Mouse (Mus musculus) MEL (cell line): ENCODE measurements around the gene Armcx1. TPM values are rescaled to one million over a fixed set of nuclear protein-coding genes. Genes with fewer than 3 reads are reported as not detected.

Experiments used
- DNase-seq: peaks from one replicate; pipeline ENCODE4 v3.0.0; 2011; ENCODE audit warnings: low read depth, low spot score
- H3K27ac ChIP-seq: 2 replicates; pipeline ENCODE4 v1.5.1; 2012; ENCODE audit warnings: low read depth, mild to moderate bottlenecking, control low read depth, low read length, moderate library complexity; ENCODE audit not compliant: control insufficient read depth
- H3K27me3 ChIP-seq, 2 experiments: fragments of 150-350 bp in 1 of 2; sonication (generic) in 1 of 2; 2 replicates each; pipeline ENCODE4 v1.6.1; 2012; ENCODE audit warnings: low read length in 2 of 2, mild to moderate bottlenecking in 2 of 2, improper control_type of control experiment in 1 of 2, moderate library complexity in 1 of 2; ENCODE audit not compliant: insufficient read depth in 2 of 2, control insufficient read depth in 1 of 2
- H3K36me3 ChIP-seq, 2 experiments: 2 replicates each; pipeline ENCODE4 v1.6.1; 2012 to 2014; ENCODE audit warnings: low read length in 2 of 2, improper control_type of control experiment in 1 of 2, inconsistent platforms in 1 of 2, mild to moderate bottlenecking in 1 of 2; ENCODE audit not compliant: insufficient read depth in 2 of 2, control insufficient read depth in 1 of 2
- H3K4me1 ChIP-seq, 2 experiments: fragments of 150-350 bp in 1 of 2; sonication (generic) in 1 of 2; 2 replicates each; pipeline ENCODE4 v1.6.1; 2012; ENCODE audit warnings: low read length in 2 of 2, improper control_type of control experiment in 1 of 2, mild to moderate bottlenecking in 1 of 2; ENCODE audit not compliant: insufficient read depth in 2 of 2, control insufficient read depth in 1 of 2
- H3K4me3 ChIP-seq, 2 experiments: fragments of 150-350 bp in 1 of 2; sonication (generic) in 1 of 2; 2 replicates each; pipeline ENCODE4 v1.5.1; 2012; ENCODE audit warnings: low read depth in 2 of 2, low read length in 2 of 2, mild to moderate bottlenecking in 2 of 2, moderate library complexity in 2 of 2, control low read depth in 1 of 2, improper control_type of control experiment in 1 of 2; ENCODE audit not compliant: control insufficient read depth in 1 of 2, insufficient read depth in 1 of 2
- H3K79me2 ChIP-seq: 2 replicates; pipeline ENCODE4 v1.6.1; 2012; ENCODE audit warnings: mild to moderate bottlenecking, low read length, moderate library complexity; ENCODE audit not compliant: control insufficient read depth, poor library complexity, insufficient read depth
- H3K9ac ChIP-seq: 2 replicates; pipeline ENCODE4 v1.6.1; 2012; ENCODE audit warnings: low read depth, mild to moderate bottlenecking, control low read depth, low read length, moderate library complexity; ENCODE audit not compliant: control insufficient read depth, poor library complexity, severe bottlenecking
- H3K9me3 ChIP-seq: fragments of 150-350 bp; sonication (generic); replicated peaks from 2 replicates; pipeline ENCODE4 v1.6.1; 2012; ENCODE audit warnings: mild to moderate bottlenecking, low read length, improper control_type of control experiment, moderate library complexity; ENCODE audit not compliant: insufficient read depth
- BHLHE40 ChIP-seq: IDR thresholded peaks from 2 replicates; pipeline ENCODE4 v1.6.1; 2012; ENCODE audit warnings: low read depth, mild to moderate bottlenecking, inconsistent platforms, low read length, improper control_type of control experiment, borderline replicate concordance
- CHD1 ChIP-seq: IDR thresholded peaks from 2 replicates; pipeline ENCODE4 v1.6.1; 2012; ENCODE audit warnings: low read depth, mild to moderate bottlenecking, inconsistent platforms, low read length, improper control_type of control experiment
- EP300 ChIP-seq, 2 experiments: IDR thresholded peaks; 2 replicates each; pipeline ENCODE4 v1.6.1; 2011; ENCODE audit warnings: improper control_type of control experiment in 2 of 2, low read length in 2 of 2, low read depth in 1 of 2, mild to moderate bottlenecking in 1 of 2
- GABPA ChIP-seq: IDR thresholded peaks from 2 replicates; pipeline ENCODE4 v1.6.1; 2012; ENCODE audit warnings: low read depth, mild to moderate bottlenecking, inconsistent platforms, low read length, improper control_type of control experiment, moderate library complexity
- JUND ChIP-seq: IDR thresholded peaks from 2 replicates; pipeline ENCODE4 v1.6.1; 2011; ENCODE audit warnings: low read depth, mild to moderate bottlenecking, improper control_type of control experiment, low read length
- MAFK ChIP-seq: IDR thresholded peaks from 2 replicates; pipeline ENCODE4 v1.6.1; 2011; ENCODE audit warnings: low read depth, mild to moderate bottlenecking, low read length, improper control_type of control experiment, borderline replicate concordance
- MAX ChIP-seq: IDR thresholded peaks from 2 replicates; pipeline ENCODE4 v1.6.1; 2011; ENCODE audit warnings: low read length, improper control_type of control experiment
- MAZ ChIP-seq: IDR thresholded peaks from 2 replicates; pipeline ENCODE4 v1.6.1; 2012; ENCODE audit warnings: low read depth, mild to moderate bottlenecking, inconsistent platforms, low read length, improper control_type of control experiment
- MEF2A ChIP-seq: IDR thresholded peaks from 2 replicates; pipeline ENCODE4 v1.6.1; 2014; ENCODE audit warnings: low read depth, mild to moderate bottlenecking, inconsistent platforms, low read length, improper control_type of control experiment; ENCODE audit not compliant: poor library complexity, insufficient replicate concordance, severe bottlenecking; ENCODE audit errors: extremely low read depth
- MYC ChIP-seq: IDR thresholded peaks from 2 replicates; pipeline ENCODE4 v1.6.1; 2011; ENCODE audit warnings: low read depth, mild to moderate bottlenecking, low read length, improper control_type of control experiment, moderate library complexity
- NELFE ChIP-seq: IDR thresholded peaks from 2 replicates; pipeline ENCODE4 v1.6.1; 2011; ENCODE audit warnings: low read depth, low read length, improper control_type of control experiment
- NRF1 ChIP-seq: IDR thresholded peaks from 2 replicates; pipeline ENCODE4 v1.6.1; 2014; ENCODE audit warnings: low read depth, mild to moderate bottlenecking, inconsistent platforms, low read length, improper control_type of control experiment, moderate library complexity; ENCODE audit not compliant: poor library complexity, insufficient read depth, severe bottlenecking
- POLR2A ChIP-seq, 2 experiments: IDR thresholded peaks; 2 replicates each; pipeline ENCODE4 v1.6.1; 2011 to 2012; ENCODE audit warnings: low read length in 2 of 2, mild to moderate bottlenecking in 2 of 2, control low read depth in 1 of 2, improper control_type of control experiment in 1 of 2, low read depth in 1 of 2, moderate library complexity in 1 of 2; ENCODE audit not compliant: control insufficient read depth in 1 of 2, insufficient read depth in 1 of 2, poor library complexity in 1 of 2
- POLR2AphosphoS5 ChIP-seq: IDR thresholded peaks from 2 replicates; pipeline ENCODE4 v1.6.1; 2012; ENCODE audit warnings: low read depth, borderline replicate concordance, mild to moderate bottlenecking, inconsistent platforms, low read length, moderate library complexity, mixed read lengths
- RAD21 ChIP-seq: IDR thresholded peaks from 2 replicates; pipeline ENCODE4 v1.6.1; 2011; ENCODE audit warnings: mild to moderate bottlenecking, low read depth, low read length, improper control_type of control experiment
- SIN3A ChIP-seq: IDR thresholded peaks from 2 replicates; pipeline ENCODE4 v1.6.1; 2012; ENCODE audit warnings: low read length, improper control_type of control experiment, inconsistent platforms
- SMC3 ChIP-seq: IDR thresholded peaks from 2 replicates; pipeline ENCODE4 v1.6.1; 2011; ENCODE audit warnings: low read depth, low read length, improper control_type of control experiment
- TCF12 ChIP-seq: IDR thresholded peaks from 2 replicates; pipeline ENCODE4 v1.6.1; 2014; ENCODE audit warnings: low read depth, mild to moderate bottlenecking, inconsistent platforms, low read length, improper control_type of control experiment, moderate library complexity
- UBTF ChIP-seq: IDR thresholded peaks from 2 replicates; pipeline ENCODE4 v1.6.1; 2012; ENCODE audit warnings: low read depth, mild to moderate bottlenecking, inconsistent platforms, low read length, improper control_type of control experiment, moderate library complexity, borderline replicate concordance; ENCODE audit not compliant: insufficient read depth
- USF1 ChIP-seq: IDR thresholded peaks from 2 replicates; pipeline ENCODE4 v1.6.1; 2014; ENCODE audit warnings: low read depth, mild to moderate bottlenecking, inconsistent platforms, low read length, improper control_type of control experiment, moderate library complexity
- USF2 ChIP-seq, 2 experiments: IDR thresholded peaks; 2 replicates each; pipeline ENCODE4 v1.6.1; 2011 to 2012; ENCODE audit warnings: improper control_type of control experiment in 2 of 2, low read length in 2 of 2, borderline replicate concordance in 1 of 2, inconsistent platforms in 1 of 2, low read depth in 1 of 2, mild to moderate bottlenecking in 1 of 2; ENCODE audit not compliant: insufficient read depth in 1 of 2
- ZC3H11A ChIP-seq: IDR thresholded peaks from 2 replicates; pipeline ENCODE4 v1.6.1; 2012; ENCODE audit warnings: low read depth, mild to moderate bottlenecking, inconsistent platforms, low read length, improper control_type of control experiment
- ZKSCAN1 ChIP-seq: IDR thresholded peaks from 2 replicates; pipeline ENCODE4 v1.6.1; 2012; ENCODE audit warnings: low read depth, mild to moderate bottlenecking, inconsistent platforms, low read length, improper control_type of control experiment, moderate library complexity
- polyA plus RNA-seq, 2 experiments: library from polyadenylated mRNA; stranded (reverse) in 1 of 2; unstranded in 1 of 2; fragments of >175 nt in 1 of 2; fragments of >200 nt in 1 of 2; gene quantifications; 2 replicates each; pipeline versions ENCODE4 v1.2.1 to v1.2.4; 2012; ENCODE audit warnings: low replicate concordance in 2 of 2, low read depth in 1 of 2; ENCODE audit not compliant: insufficient read length in 2 of 2, insufficient read depth in 1 of 2, missing spikeins in 1 of 2
- total RNA-seq: library from RNA; depleted of rRNA; stranded (reverse); fragments of 300-350 nt; gene quantifications from 2 replicates; pipeline ENCODE4 v1.2.3, GENCODE M21; 2012

The Armcx1 gene
- total and polyA plus RNA-seq, 3 experiments = 0.10 TPM; not detected in 2

DNA sequence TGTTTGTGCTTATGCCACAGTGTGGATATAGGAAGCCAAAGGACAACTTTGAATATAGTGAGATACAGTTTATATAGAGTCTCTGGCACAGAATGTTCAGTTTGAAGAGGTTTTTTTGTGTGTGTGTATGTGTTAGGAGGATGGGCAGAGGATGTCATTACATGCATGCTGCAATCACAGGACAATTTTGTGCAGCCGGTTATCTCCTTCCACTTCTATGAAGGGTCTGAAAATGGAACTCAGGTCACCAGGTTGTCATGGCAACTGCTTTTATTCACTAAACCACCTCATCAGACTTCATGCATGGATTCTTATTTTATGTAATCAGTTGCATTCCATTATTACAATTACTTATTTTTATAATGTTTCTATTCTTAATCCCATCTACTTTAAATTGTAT, 41.8 kb upstream of the Armcx1 start:
- Histone ChIP-seq H3K36me3 (no peaks in the 10 kb centered on the region), H3K4me1 (no peaks in the 10 kb centered on the region), H3K27ac (no peak overlapping the region), H3K27me3 (peaks cover 1 to 15% of the 10 kb centered on the region in 2 experiments), H3K79me2 (no peaks in the 10 kb centered on the region), H3K4me3 (no peak overlapping the region), H3K9ac (no peak overlapping the region), H3K9me3 (no peaks in the 10 kb centered on the region)
- TF ChIP-seq SIN3A = no peak
- TF ChIP-seq USF1 = no peak
- no peak for TF ChIP-seq TCF12
- TF ChIP-seq MEF2A = no peak
- no peak for TF ChIP-seq POLR2AphosphoS5
- TF ChIP-seq POLR2A (IDR thresholded peaks at IDR 0.05; ENCODE audit: control insufficient read depth in 1 of 2, insufficient read depth in 1 of 2, low read depth in 1 of 2, low read length in 2 of 2, poor library complexity in 1 of 2) = no peak
- no peak for TF ChIP-seq MAX
- no peak for TF ChIP-seq NELFE
- TF ChIP-seq JUND = no peak
- TF ChIP-seq GABPA = no peak
- DNase-seq = no peak

GRCm38 (mm10) chrX:134684936-134685335, 32.8 kb upstream of the Armcx1 start:
- H3K4me1 ChIP-seq = no peaks in the 10 kb centered on the region
- no peaks in the 10 kb centered on the region for H3K9me3 ChIP-seq
- no peak overlapping the region for H3K4me3 ChIP-seq
- no peak overlapping the region for H3K27ac ChIP-seq
- TF ChIP-seq POLR2AphosphoS5 (no peak), ZC3H11A (no peak), NRF1 (no peak), UBTF (no peak), MYC (no peak), CHD1 (no peak), USF1 (no peak), TCF12 (no peak), MAZ (no peak), BHLHE40 (no peak), MAFK (no peak), MEF2A (no peak), ZKSCAN1 (no peak), EP300 (IDR thresholded peaks at IDR 0.05; ENCODE audit: low read depth in 1 of 2, low read length in 2 of 2) (no peak), RAD21 (no peak), GABPA (no peak), SIN3A (no peak), USF2 (IDR thresholded peaks at IDR 0.05; ENCODE audit: borderline replicate concordance in 1 of 2, insufficient read depth in 1 of 2, low read depth in 1 of 2, low read length in 2 of 2) (no peak), SMC3 (no peak)
- no peak overlapping the region for H3K9ac ChIP-seq
- no peak for DNase-seq
- H3K79me2 ChIP-seq = no peaks in the 10 kb centered on the region
- peaks cover 0 to 2% of the 10 kb centered on the region in 2 experiments; a peak in 2 of 4 replicates for H3K27me3 ChIP-seq
- H3K36me3 ChIP-seq = no peaks in the 10 kb centered on the region
